Mouse (Mus musculus): ENCODE data around the gene Psmg4.

The Psmg4 gene

GRCm38 (mm10) chr13:34205216-34205615 lies 42.5 kb downstream of the Psmg4 start:
- no peak for DNase-seq (ENCODE audit: low spot score)

- no peak for DNase-seq (ENCODE audit: low spot score)
These were observed 45.1 kb downstream of the Psmg4 start for GRCm38 (mm10) chr13:34207714-34208470.

- DNase-seq (ENCODE audit: low spot score), result no peak
These were observed 48.6 kb downstream of the Psmg4 start for GRCm38 (mm10) chr13:34211261-34211775.

GRCm38 (mm10) chr13:34212735-34213212 lies 50.0 kb downstream of the Psmg4 start:
- DNase-seq (ENCODE audit: low spot score), result no peak

- DNase-seq (ENCODE audit: low spot score), result no peak
These were observed 52.1 kb downstream of the Psmg4 start for GRCm38 (mm10) chr13:34214855-34215254.

GRCm38 (mm10) chr13:34218776-34219175 lies 56.0 kb downstream of the Psmg4 start:
- DNase-seq (ENCODE audit: low spot score), result no peak

GRCm38 (mm10) chr13:34219728-34220127 lies 57.0 kb downstream of the Psmg4 start:
- no peak for DNase-seq (ENCODE audit: low spot score)

- peak; percentile 53 for DNase-seq (ENCODE audit: low spot score)
These were observed 60.2 kb downstream of the Psmg4 start for GRCm38 (mm10) chr13:34222985-34223384.

- DNase-seq (ENCODE audit: low spot score), result no peak
These were observed 64.2 kb downstream of the Psmg4 start for GRCm38 (mm10) chr13:34226940-34227339.

Data from testis, postnatal 10 days (tissue).